Mouse (Mus musculus) Muller cell, postnatal 12 days (primary cell): ENCODE results near the gene Gins2.

Experiments
- DNase-seq: peaks from one replicate; pipeline ENCODE4 v3.0.0-alpha.2; 2015; ENCODE audit errors: inconsistent ontology term

The Gins2 gene

DNA sequence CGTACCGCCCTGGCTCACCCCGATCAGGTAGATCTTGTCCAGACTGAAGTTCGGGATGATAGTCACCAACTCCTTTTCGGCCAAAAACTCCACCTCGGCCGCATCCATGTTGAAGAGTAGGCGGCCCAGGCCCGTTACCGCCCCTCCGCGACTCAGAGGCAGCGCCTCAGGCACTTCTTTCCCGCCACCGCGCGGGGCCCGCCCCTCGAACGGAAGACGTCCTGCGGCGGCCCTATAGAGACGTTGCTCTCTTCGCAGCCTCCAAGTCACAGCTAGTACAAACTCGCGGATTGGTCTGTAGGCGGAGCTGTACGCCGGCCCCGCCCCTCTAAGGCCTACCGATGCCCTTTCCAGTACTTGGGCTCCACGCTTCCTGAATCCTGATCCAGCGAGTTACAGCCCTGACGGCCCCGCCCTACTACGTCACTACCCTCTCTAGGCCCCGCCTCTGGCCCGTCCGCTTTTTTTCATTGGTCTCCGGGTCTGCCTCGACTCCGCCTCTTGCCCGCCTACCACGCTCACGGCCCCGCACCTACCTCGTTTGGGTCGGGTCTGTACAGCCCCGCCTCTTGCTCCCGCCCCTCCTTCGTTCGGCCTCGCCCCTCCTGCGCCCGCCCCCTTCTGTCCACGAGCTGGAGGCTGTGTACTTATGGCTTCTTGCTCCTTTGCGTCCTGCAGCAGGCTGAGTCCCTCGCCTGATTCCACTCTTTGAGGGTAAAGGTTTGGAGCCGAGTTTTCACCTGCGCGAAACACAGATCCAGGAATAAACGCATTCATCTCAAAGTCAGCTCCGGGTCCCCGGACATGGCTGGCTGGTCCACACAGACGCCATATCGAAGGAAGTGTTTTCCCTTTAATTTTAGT, at the start of gene Gins2:
TSS of gene Gins2 (minus strand) at position 397 of the 864 bp plus-strand sequence.
- peak; percentile 100 for DNase-seq

DNA sequence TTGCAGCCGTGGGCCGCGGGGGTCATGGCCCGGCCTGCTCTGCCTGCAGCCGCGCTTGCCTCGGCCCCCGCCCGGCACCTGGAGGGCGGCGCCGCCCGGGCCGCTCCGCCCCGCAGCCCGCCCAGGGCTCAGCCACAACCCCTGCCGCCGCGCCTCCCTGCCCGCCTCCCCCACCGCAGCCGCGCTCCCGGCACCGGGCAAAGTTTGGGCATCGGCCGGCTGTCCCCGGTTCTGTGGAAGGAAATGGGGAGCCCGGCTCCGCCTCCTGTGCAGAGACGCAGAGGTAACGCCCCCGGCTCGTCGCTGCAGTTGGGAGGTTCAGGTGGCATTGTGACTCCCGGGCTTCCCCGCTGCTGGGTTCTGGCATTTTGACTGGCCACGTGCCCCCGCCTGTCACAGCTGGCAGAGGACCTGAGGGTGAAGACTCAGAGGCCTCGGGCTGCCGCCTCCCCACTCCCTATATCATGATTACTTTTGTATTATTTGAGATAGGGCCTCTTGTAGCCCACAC, 45.3 kb upstream of the Gins2 start:
- peak; percentile 75 for DNase-seq

DNA sequence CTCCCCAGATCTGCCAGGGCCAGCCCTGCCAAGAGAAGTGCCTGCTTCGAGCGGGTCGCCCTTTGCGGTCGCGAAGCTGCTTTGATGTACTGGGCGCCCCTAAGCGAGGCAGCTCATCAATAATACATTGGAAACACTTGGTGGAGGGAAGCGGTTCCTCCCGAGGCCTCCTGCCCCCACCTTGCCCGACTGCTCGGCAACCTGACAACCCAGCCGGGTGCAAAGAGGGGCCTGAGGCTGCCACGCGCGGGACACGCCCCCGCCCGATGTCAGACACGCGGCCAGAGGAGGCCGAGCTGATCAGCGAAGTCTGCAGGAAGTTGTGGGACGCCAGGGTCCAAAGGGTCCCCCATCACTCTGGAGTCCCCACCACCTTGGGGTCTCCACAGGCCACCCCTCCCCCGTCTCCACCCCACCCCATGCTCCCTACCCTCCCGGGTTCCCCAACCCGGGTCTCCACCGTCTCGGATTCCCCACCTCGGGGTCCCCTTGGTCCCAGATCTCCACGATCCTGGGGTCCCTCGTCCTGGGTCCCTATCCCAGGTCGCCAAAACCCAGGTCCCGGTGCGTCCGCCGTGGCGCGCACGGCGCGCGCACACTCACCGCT, 44.7 kb upstream of the Gins2 start:
- DNase-seq, result peak; percentile 48

DNA sequence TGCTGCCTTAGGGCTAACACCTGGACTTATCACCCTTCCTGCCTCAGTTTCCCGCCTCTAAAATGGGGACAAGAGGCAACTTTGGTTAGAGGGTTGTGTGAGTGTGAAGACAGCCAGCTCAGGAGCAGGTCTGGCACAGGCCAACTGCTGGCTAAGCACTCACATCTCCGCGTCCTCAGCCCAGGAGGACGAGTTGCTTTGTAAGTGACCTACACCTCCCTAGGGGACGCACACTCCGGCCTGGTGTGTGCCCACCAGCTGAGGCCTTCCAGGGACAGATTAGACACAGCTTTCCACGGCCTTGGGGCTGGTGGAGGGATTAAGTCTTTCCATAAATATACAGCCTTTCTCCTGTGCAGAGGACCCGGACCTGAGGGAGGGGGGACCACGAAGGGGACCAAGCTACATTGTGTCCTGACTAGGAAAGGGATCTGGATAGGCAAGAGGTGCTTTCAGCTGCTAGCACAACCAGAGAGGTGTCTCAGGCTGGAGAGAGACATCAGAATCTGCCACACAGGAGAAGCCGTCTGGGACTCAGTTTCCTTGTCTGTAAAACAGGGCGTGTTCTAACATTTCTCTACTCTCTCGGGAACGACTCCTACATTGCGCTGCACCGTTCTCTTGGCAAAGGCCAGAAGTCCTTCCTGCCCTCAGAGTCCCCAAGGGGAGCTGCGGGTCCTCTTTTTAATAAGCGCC, 44.0 kb upstream of the Gins2 start:
- DNase-seq, result no peak

DNA sequence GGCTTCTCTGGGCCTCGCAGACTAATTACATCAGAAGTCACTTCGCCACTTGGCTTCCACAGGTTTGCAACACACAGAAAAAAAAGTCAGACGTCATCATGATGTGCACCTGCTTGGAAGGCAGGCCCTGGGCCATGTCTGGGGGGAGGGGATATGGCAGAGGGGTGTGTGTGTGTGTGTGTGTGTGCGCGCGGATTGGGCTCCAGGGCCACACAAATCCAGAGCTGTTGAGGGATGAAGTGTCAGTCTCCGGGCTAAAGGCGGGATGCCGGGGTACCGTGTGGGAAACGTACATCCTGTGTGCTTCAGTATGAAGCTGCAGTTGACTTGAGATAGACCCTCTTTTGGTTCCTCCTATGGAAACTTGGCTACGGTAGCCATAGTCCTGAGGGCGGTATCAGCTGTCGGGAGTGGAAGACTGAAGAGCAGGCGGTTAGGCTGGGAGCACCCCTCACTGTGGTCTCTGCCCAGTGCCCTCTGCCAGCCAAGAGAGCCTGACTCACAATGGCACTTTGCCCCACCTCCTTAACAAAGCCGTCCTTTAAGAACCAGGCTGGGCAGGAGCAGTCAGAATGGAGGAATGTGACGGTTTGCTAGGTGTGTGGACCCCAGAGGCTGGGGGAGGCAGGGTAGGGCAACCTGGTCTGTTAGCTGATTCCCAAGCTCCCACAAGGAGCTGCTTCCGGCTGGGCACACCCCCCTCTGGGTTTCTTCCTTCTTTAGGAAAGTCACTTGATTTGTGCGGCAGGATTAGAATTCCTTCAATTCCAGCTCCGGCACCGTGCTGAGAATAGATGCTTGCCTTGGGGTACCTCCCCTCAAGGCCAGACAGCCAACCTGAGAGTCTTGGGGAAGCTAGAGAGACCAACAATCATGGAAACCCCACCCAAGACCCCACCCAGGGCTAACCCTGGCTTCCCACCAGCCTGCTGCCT, 42.6 kb upstream of the Gins2 start:
- DNase-seq, result peak; percentile 75

DNA sequence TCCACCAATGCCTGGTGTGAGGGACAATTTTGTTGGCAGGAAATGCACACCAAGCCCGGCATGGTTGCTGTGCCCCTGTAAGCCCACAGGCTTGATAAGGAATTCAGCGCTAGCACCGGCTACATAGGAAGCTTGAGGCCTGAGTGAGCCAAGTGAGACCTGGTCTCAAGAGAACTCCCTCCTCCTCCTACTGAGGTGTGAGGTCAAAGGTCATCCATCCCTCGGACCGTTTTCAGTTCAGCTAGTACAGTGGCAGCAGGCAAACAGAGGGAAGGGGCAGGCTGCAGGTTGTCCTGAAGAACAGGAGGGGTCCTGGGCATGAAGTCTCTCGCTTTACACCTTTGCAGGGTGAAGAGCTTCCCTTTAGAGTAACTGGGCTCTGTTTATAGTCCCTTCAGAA, 41.7 kb upstream of the Gins2 start:
- no peak for DNase-seq

DNA sequence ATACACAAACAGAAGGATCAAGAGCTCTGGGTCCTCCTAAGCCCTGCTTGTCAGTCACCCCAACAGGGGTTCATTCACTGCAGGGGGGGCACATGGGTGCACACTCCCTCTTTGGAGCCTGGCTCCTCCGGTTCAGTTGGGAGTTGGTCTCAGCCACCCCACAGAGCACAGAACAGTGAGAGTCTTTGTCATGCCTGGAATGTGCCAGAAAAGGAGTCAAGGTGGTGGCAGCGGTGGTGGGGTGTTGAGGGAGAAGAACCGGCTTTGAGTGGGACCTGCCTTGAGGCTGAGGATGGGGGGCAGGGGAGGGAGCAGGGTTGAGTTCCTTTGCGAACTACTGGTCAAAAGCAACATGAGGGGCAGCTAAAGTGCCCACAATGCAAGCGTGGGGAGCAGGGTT, 40.9 kb upstream of the Gins2 start:
- DNase-seq, result no peak

DNA sequence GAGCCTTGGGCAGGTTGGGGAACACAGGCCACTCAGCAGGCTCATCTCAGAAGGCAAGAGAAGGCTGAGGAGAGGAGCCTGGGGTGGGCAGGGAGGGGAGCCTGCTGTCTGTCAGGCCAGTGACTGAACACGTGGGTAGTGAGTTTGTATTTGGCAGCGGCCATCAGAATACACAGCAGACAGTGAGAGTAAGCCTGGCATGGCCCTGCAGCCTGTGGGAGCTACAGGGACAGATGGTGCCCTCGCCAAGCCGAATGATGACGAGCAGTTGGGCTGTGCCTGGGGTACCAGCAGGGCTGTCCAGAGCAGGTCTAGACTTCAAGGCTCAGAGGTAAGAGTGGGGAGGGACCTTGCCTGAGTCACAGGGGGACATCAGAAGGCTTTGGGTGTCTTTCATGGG, 38.2 kb upstream of the Gins2 start:
- DNase-seq, result no peak

DNA sequence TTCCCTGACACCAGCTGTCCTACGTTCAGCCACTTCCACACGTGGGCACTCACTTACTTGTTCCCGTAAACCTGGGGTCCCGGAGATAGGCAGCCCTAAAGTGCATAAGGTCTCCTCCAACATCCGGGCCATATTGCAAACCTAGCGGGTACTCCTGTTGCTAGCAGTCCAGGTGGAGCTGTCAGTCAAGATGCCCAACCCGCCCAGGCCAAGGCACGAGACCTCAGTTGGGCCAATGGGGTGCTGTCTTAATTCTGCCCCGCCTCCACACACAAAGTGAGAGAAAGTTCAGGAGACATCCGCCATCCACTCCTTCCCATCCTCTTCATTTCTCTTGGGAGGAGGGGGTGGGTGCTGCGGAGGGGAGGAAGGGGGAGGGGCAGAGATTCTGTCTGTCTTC, 37.4 kb upstream of the Gins2 start:
- no peak for DNase-seq

DNA sequence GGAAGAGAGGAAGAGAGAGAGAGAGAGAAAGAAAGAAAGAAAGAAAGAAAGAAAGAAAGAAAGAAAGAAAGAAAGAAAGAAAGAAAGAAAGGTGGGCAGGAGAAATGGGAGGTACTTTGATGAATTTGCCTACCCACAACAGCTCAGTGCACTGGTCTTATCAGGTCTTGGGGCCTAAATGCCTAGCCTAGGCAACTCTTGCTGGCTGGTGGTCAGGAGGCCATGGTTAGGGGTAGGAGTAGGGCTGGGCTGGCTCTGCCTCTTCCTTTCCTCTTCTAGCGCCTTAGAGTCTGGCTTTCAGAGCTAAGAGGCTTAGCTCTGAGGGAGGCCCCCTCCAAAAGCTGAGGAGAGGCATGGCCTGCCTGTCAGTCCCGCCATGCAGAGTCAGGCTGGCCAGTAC, 34.5 kb upstream of the Gins2 start:
- DNase-seq, result no peak

DNA sequence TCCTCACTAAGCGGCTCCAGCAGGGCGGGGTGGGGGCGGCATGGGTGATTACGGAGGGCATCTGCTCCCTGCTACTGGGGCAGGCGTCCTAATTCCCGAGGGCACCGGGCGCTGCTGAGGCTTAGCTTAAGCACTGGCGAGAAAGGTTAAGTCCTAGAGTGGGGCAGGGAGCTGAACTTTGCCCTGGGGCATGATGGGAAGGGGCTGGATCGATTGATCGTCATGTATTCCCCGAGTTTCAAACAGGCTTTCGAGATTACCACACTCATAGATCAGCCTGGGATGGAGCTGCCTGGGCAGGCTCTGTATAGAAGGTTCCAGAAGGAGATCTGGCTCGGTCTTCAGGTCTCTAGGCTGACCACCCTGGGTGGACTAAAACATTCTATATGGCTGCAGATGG, 33.1 kb upstream of the Gins2 start:
- DNase-seq, result no peak

DNA sequence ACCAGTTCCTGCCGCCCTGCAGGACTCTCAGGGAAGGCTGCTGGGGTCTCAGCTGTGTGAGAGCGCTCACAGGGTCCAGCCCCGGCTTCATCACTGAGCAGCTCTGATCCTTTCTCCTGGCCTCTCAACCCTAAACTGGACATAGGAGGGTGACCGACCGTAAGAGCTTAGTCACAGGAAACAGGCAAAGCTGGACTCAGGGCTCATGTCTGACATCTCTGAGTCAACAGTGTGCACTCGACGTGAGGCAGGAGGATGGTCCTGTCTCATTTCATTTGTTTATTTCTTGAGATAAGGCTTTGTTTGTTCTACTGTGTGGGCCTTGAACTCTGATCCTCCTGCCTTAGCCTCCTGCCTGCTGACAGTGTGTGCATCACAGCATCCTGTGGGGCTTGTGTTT, 31.3 kb upstream of the Gins2 start:
- no peak for DNase-seq

DNA sequence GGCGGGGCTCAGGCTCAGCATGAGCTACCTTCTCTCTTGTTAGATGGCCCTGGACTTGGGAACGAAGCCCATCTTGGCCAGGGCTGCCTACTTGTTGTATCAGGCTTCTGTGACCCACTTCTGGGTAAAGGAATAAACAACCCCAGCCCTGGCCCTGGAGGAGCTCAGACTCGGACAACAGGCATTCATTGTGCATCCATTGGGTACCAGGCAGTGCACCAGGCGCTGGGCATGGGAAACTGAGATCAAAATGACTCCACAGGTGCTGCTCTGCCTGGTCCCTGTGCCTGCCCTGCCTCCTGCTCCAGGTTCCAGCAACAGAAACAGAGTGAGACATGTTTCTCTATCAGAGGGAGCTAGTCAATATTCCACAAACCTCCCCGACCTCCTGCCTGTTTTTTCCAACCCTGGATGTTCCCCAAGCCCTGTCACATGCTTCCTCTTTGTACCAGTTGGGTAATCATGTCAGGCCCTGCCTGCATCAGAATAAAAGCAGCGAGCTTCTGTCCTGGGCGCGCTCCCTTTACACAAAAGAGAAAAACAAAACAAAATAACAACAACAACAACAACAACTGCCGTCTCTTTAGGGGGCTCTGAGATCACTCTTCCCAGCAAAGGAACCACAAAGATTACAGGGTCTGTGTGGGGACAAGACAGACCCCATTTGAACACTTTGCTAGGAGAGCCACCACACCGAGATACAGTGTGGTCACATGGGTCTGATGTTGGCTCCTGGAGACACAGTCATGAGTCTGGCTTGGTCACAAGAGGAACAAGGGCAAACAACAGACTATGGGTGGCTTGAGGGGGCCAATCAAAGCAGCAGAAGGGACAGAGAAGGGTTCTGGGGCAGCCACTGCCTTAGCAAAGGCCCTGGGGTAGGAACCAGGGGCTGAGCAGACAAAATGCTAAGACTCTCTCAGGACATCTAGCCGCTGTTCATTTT, 30.4 kb upstream of the Gins2 start:
- peak; percentile 47 for DNase-seq

DNA sequence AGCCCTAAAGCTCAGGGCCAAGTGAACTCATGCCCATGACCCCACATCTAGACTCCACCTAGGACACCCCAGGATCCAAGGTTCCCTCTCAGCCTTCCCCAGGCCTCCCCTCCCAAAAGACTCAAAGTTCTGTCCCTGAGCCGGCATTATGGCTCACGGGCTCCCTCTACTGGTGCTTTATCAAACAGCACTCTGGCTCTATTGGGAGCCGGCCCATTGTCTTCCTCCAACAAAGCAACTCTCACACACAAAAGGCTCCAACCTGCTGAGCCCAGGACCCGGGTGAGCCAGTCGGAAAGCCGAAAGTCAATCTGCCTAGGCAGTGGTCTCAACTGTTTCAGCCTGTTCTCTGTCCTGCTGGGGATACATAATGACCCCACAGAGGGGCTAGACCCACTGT, 29.0 kb upstream of the Gins2 start:
- peak; percentile 67 for DNase-seq

DNA sequence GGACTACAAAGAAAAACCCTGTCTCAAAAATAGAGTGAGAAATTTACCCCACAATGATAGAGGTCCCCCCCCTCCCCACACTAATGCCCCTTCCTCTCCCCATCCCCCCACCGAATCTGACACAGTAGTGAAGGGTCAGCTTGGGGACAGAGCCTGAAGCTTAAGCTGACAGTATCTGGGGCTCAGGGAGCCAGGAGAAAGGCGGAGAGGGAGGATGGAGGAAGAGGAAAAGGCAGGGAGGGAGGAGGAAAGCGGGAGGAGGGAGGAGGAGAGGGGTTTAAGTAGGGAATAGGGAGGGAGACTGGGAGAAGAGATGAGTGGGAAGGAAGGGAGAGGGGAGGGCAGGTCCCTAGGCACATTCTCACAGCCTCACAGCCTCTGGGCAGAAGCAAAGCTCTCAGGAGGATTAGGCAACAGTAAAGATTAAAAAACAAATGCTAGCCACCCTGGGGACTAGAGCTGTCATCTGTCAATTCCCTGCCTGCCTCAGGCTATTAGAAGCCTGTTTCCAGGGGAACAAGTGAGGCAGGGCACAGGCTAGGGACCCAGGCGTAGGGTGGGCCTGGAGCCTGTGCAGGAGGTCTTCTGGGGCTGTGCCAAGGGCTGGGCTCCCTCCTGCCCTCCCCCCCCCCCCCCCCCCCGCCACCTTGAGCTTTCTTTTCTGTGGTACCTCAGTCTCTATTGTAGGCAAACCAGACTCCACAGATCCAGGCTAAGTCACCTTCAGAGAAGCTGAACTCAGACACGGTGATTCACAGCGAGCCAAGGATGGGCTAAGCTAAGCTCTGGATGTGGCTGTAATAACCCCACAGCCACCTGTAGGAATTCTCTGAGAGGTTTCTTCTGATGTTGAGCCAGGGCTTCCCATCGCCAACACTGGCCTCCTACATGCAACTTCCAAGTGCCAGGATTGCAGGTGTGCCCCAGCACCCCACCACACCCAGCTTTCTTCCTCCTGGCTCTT, 27.8 kb upstream of the Gins2 start:
- no peak for DNase-seq

DNA sequence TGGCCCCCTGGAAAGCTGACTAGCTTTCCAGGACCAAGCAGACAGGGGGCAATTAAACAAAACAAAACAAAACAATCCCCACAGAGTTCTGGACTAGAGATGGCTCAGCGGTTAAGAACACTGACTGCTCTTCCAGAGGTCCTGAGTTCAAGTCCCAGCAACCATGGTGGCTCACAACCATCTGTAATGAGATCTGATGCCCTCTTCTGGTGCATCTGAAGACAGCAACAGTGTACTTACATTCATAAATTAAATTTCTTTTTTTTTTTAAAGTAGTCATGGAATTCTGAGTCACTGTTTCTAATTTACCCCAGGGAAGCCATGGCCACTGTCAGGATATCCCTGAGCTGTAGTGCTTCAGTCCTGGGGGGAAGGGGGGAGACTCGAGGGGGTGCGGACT, 25.4 kb upstream of the Gins2 start:
- no peak for DNase-seq

DNA sequence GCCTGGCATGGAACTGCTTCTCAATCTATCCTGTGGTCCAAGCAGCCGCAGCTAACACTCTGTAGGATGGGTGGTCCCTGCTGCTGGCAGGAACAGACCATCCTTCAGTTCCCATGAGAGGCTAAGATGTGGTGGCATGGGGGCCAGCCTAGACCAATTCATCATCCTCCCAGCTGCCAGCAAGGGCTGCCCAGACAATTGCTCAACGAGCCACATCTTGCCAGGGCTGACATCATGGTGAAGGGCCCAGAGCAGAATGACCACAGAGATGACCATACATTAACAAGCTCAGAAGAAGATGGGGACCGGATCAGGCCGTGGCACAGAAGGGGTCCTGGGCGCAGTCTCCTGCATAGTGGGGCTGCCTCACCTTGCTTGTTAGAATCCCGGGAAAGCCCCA, 21.7 kb upstream of the Gins2 start:
- no peak for DNase-seq

DNA sequence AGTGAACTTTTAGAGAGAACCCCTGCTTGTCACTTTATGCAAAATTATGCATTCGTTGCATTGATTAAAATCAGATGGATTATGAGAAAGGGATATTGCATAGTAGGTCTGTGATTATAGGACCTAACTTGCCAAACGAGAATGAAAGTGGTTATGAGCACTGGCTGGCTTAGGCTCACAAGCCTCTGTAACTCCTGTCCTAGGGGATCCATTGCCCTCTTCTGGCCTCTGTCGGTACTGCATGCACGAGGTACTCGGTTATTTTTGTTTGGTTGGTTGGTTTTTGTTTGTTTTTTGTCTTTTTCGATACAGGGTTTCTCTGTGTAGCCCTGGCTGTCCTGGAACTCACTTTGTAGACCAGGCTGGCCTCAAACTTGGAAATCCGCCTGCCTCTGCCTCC, 18.8 kb upstream of the Gins2 start:
- no peak for DNase-seq

DNA sequence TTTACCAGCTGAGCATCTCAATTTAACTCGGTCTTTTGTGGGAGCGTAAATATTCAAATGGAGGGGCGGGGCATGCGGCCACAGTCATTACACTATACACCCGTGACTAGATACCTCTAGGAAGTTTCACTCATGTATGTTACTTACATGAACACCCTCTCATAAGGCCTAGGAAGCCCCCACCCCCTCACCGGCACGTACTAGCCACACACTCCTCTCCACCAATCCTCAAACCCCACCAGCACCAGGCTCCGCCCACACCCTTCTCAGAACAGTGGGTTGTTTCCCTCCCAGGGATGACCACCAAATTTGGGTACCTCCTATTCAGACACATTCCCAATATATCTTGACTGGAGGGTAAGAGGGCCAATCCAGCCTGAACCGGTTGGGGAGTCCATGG, 18.4 kb upstream of the Gins2 start:
- DNase-seq, result no peak
